Mouse (Mus musculus) macrophage (primary cell): ENCODE data around the gene Hist1h2ab. TPM values are rescaled to one million over a fixed set of nuclear protein-coding genes. Genes with fewer than 3 reads are reported as not detected.
"Not testable (repeated sequence)": the region's sequence is repeated elsewhere in the genome, so short reads cannot be mapped to it uniquely, and the experiment has no call there.

Experiments used
- H3K27ac ChIP-seq: fragments of 350-480 bp; formaldehyde crosslinking; 2 replicates; pipeline ENCODE4 v1.9.0; 2021
- H3K36me3 ChIP-seq: fragments of 350-480 bp; formaldehyde crosslinking; 2 replicates; pipeline ENCODE4 v1.9.0; 2021; ENCODE audit errors: inconsistent target
- H3K4me3 ChIP-seq: fragments of 350-480 bp; formaldehyde crosslinking; 2 replicates; pipeline ENCODE4 v1.9.0; 2021; ENCODE audit errors: inconsistent target
- H3K79me2 ChIP-seq: fragments of 350-480 bp; formaldehyde crosslinking; 2 replicates; pipeline ENCODE4 v1.9.0; 2021; ENCODE audit errors: inconsistent target
- WGBS: methylation state at CpG from one replicate; pipeline ENCODE4 v1.1.7; 2026; ENCODE audit warnings: inconsistent platforms; ENCODE audit not compliant: missing documents; 5-methylcytosine and 5-hydroxymethylcytosine counted together
- polyA plus RNA-seq: library from polyadenylated mRNA; stranded (reverse); fragments of 250-400 nt; gene quantifications from 3 replicates; pipeline ENCODE4 v1.2.4, GENCODE M21; 2018; ENCODE audit warnings: inconsistent platforms

Gene Hist1h2ab
- polyA plus RNA-seq, 1 experiment from 2014 or later: not detected

GRCm38 (mm10) chr13:23766772-23767171, 15.8 kb downstream of the Hist1h2ab start:
- H3K27ac ChIP-seq: no peak overlapping the region
- H3K79me2 ChIP-seq: no peaks in the 10 kb centered on the region
- no peak overlapping the region for H3K4me3 ChIP-seq
- no peaks in the 10 kb centered on the region for H3K36me3 ChIP-seq

GRCm38 (mm10) chr13:23768834-23769397, 18.0 kb downstream of the Hist1h2ab start:
- WGBS: 5% methylated on average over 5 of the region's 5 CpGs
- Histone ChIP-seq H3K4me3 (no peak overlapping the region), H3K36me3 (no peaks in the 10 kb centered on the region), H3K27ac (no peak overlapping the region), H3K79me2 (no peaks in the 10 kb centered on the region)

GRCm38 (mm10) chr13:23769613-23770012, 18.7 kb downstream of the Hist1h2ab start, which contains the start of gene Trim38:
Gene Trim38 (plus strand): TSS chr13:23769913.
- H3K27ac ChIP-seq, H3K36me3 ChIP-seq, H3K4me3 ChIP-seq, H3K79me2 ChIP-seq: not testable (repeated sequence)
- 81% methylated on average over 2 of the region's 2 CpGs for WGBS

GRCm38 (mm10) chr13:23772561-23773313, 21.8 kb downstream of the Hist1h2ab start:
- Histone ChIP-seq H3K27ac (no peak overlapping the region), H3K4me3 (no peak overlapping the region), H3K36me3 (no peaks in the 10 kb centered on the region), H3K79me2 (no peaks in the 10 kb centered on the region)
- WGBS: 57% methylated on average over 21 of the region's 21 CpGs

GRCm38 (mm10) chr13:23778339-23778738, 27.4 kb downstream of the Hist1h2ab start:
- H3K36me3 ChIP-seq: no peaks in the 10 kb centered on the region
- no peak overlapping the region for H3K4me3 ChIP-seq

GRCm38 (mm10) chr13:23779025-23779424, 28.1 kb downstream of the Hist1h2ab start:
- H3K36me3 ChIP-seq: no peaks in the 10 kb centered on the region
- 96% methylated on average over 4 of the region's 4 CpGs for WGBS
- no peak overlapping the region for H3K27ac ChIP-seq
- H3K79me2 ChIP-seq: no peaks in the 10 kb centered on the region
- H3K4me3 ChIP-seq: no peak overlapping the region

More at GRCm38 (mm10) chr13:23778339-23778738, 27.4 kb downstream of the Hist1h2ab start:
- Histone ChIP-seq H3K79me2 (no peaks in the 10 kb centered on the region), H3K27ac (no peak overlapping the region)
- 69% methylated on average over 7 of the region's 7 CpGs for WGBS

GRCm38 (mm10) chr13:23792520-23792919, 41.6 kb downstream of the Hist1h2ab start:
- H3K36me3 ChIP-seq: no peaks in the 10 kb centered on the region
- H3K79me2 ChIP-seq: no peaks in the 10 kb centered on the region
- H3K4me3 ChIP-seq: no peak overlapping the region
- no peak overlapping the region for H3K27ac ChIP-seq
- 43% methylated on average over 2 of the region's 2 CpGs for WGBS

GRCm38 (mm10) chr13:23799405-23799804, 48.5 kb downstream of the Hist1h2ab start:
- peak overlapping the region; percentile 5; the same call in 1 of the 2 replicates for H3K27ac ChIP-seq
- no peaks in the 10 kb centered on the region for H3K79me2 ChIP-seq
- WGBS: under 1% methylated on average over 5 of the region's 5 CpGs
- H3K4me3 ChIP-seq: no peak overlapping the region
- no peaks in the 10 kb centered on the region for H3K36me3 ChIP-seq

Other genes with a start within 250 kb of the Hist1h2ab start
- gene Hist1h4h, start 220.1 kb upstream of the Hist1h2ab start, polyA plus RNA-seq: 1.0 to 1.9 TPM in 2 of 3 replicates, not detected in the other
- gene Hist1h2af, start 217.2 kb upstream of the Hist1h2ab start, polyA plus RNA-seq: not detected in 3 replicates
- not detected in 3 replicates for gene Hist1h3g, start 215.7 kb upstream of the Hist1h2ab start, polyA plus RNA-seq
- 0.09 to 0.34 TPM (median 0.15 TPM) in 3 replicates for gene Hist1h2bh, start 207.7 kb upstream of the Hist1h2ab start, polyA plus RNA-seq
- not detected in 3 replicates for gene Hist1h3f, start 207.1 kb upstream of the Hist1h2ab start, polyA plus RNA-seq
- gene Hist1h4f, start 199.5 kb upstream of the Hist1h2ab start, polyA plus RNA-seq: not detected in 3 replicates
- gene Hist1h1d, start 197.9 kb upstream of the Hist1h2ab start, polyA plus RNA-seq: 0.05 to 0.10 TPM (median 0.10 TPM) in 3 replicates
- gene Hist1h3e, start 188.8 kb upstream of the Hist1h2ab start, polyA plus RNA-seq: 0.26 TPM in 1 of 3 replicates, not detected in the others
- gene Hist1h2ae, start 179.9 kb upstream of the Hist1h2ab start, polyA plus RNA-seq: 0.70 to 2.0 TPM (median 0.90 TPM) in 3 replicates
- gene Hist1h2bg, start 179.7 kb upstream of the Hist1h2ab start, polyA plus RNA-seq: 0.65 to 7.9 TPM (median 2.9 TPM) in 3 replicates
- not detected in 3 replicates for gene Hist1h2bf, start 176.9 kb upstream of the Hist1h2ab start, polyA plus RNA-seq
- not detected in 3 replicates for gene Hist1h2ad, start 176.7 kb upstream of the Hist1h2ab start, polyA plus RNA-seq
- gene Hist1h3d, start 175.4 kb upstream of the Hist1h2ab start, polyA plus RNA-seq: 0.13 to 1.1 TPM in 2 of 3 replicates, not detected in the other
- 0.13 TPM in 1 of 3 replicates, not detected in the others for gene Hist1h4d, start 169.5 kb upstream of the Hist1h2ab start, polyA plus RNA-seq
- gene Hist1h2be, start 130.0 kb upstream of the Hist1h2ab start, polyA plus RNA-seq: 0.35 to 1.0 TPM (median 0.76 TPM) in 3 replicates
- gene Hist1h1e, start 128.6 kb upstream of the Hist1h2ab start, polyA plus RNA-seq: 0.16 to 0.34 TPM (median 0.26 TPM) in 3 replicates
- 0.20 to 0.36 TPM (median 0.33 TPM) in 3 replicates for gene Hist1h2ac, start 67.2 kb upstream of the Hist1h2ab start, polyA plus RNA-seq
- gene Hist1h2bc, start 66.9 kb upstream of the Hist1h2ab start, polyA plus RNA-seq: 101 to 170 TPM (median 160 TPM) in 3 replicates
- not detected in 3 replicates for gene Hist1h1t, start 55.3 kb upstream of the Hist1h2ab start, polyA plus RNA-seq
- gene Hist1h4c, start 52.7 kb upstream of the Hist1h2ab start, polyA plus RNA-seq: 0.53 TPM in 1 of 3 replicates, not detected in the others
- 27.7 to 67.4 TPM (median 36.4 TPM) in 3 replicates for gene Hfe, start 40.3 kb upstream of the Hist1h2ab start, polyA plus RNA-seq
- gene Hist1h1c, start 12.3 kb upstream of the Hist1h2ab start, polyA plus RNA-seq: 72.8 to 156 TPM (median 87.8 TPM) in 3 replicates
- not detected in 3 replicates for gene Hist1h3c, start 5.5 kb upstream of the Hist1h2ab start, polyA plus RNA-seq
- not detected in 3 replicates for gene Hist1h2bb, start 4.4 kb upstream of the Hist1h2ab start, polyA plus RNA-seq
- gene Hist1h3b, start 1.1 kb downstream of the Hist1h2ab start, polyA plus RNA-seq: not detected in 3 replicates
- 0.99 TPM in 1 of 3 replicates, not detected in the others for gene Hist1h4b, start 5.9 kb downstream of the Hist1h2ab start, polyA plus RNA-seq
- not detected in 3 replicates for gene Hist1h4a, start 10.1 kb downstream of the Hist1h2ab start, polyA plus RNA-seq
- gene Hist1h3a, start 11.3 kb downstream of the Hist1h2ab start, polyA plus RNA-seq: not detected in 3 replicates
- gene Hist1h1a, start 12.5 kb downstream of the Hist1h2ab start, polyA plus RNA-seq: 0.43 TPM in 1 of 3 replicates, not detected in the others
- gene Trim38, start 18.8 kb downstream of the Hist1h2ab start, polyA plus RNA-seq: not detected in 3 replicates
- gene Slc17a2, start 55.9 kb downstream of the Hist1h2ab start, polyA plus RNA-seq: not detected in 3 replicates
- not detected in 3 replicates for gene Slc17a3, start 88.3 kb downstream of the Hist1h2ab start, polyA plus RNA-seq
- not detected in 3 replicates for gene Slc17a1, start 116.6 kb downstream of the Hist1h2ab start, polyA plus RNA-seq
- not detected in 3 replicates for gene Slc17a4, start 163.9 kb downstream of the Hist1h2ab start, polyA plus RNA-seq
- gene Hist1h2ba, start 183.0 kb downstream of the Hist1h2ab start, polyA plus RNA-seq: not detected in 3 replicates
- gene Hist1h2aa, start 183.3 kb downstream of the Hist1h2ab start, polyA plus RNA-seq: not detected in 3 replicates
- not detected in 3 replicates for gene Scgn, start 240.1 kb downstream of the Hist1h2ab start, polyA plus RNA-seq